Mouse (Mus musculus): ENCODE measurements around the gene Ppm1b.
"Not testable (repeated sequence)": the region's sequence is repeated elsewhere in the genome, so short reads cannot be mapped to it uniquely, and the experiment has no call there.

Ppm1b gene

GRCm38 (mm10) chr17:84956441-84956840 is at the start of gene Ppm1b:
Gene Ppm1b, plus strand, starts transcription at chr17:84956741.
- DNase-seq (ENCODE audit: low read depth, low spot score): no peak

DNA sequence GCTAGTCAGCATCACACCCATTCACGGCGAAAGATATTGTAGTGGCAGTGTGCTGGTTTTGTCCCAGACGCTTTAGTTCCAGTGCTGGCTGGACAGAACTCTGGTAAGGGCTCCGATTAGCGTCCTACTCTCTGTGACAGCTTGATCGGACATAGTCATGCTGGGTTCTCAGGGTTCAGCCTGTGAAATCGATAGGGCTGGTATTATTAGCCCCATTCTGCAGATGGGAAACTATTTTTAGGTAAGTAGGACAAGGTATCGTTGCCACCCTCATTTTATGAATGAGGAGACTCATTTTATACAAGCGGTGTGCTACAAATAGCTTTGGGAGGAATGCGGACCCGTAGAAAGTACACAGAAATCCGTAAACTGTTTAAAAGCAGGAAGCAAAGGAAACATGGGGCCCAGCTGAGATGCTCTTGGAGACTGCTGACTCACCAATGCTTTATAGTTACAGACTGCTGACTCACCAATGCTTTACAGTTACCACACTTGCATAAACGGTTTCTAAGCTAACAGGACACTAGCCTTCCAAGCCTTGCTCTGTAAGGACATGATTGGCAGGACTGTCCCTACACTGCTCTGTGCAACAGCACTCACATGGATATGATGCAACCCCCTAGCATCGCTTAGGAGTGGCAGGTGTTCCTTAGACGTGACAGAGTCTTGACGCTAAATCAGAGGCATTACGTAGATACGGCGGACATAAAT is 34.7 kb upstream of the Ppm1b start:
- DNase-seq (ENCODE audit: low read depth, low spot score): no peak

- DNase-seq (ENCODE audit: low read depth, low spot score): no peak
These were observed 31.8 kb upstream of the Ppm1b start for GRCm38 (mm10) chr17:84924779-84925178.

GRCm38 (mm10) chr17:84926233-84926632 is 30.3 kb upstream of the Ppm1b start:
- no peak for DNase-seq (ENCODE audit: low read depth, low spot score)

DNA sequence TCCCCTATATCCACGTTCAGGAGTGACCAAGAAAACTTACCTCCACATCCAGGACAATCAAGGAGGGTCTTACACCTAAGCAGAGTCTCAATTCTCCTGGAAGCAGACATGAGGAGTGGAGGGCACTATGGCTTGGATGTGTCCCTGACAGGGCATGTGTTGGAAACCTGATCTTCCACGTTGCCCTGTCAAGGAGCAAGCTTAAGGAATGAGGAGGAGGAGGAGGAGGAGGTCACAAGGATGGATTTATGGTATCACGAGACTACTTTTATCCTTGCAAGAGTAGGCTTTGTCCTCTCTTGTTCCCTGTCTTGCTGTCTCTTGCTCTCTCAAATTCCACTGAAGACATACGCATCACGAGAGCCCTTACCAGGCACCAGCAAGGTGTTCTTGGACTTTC is 29.0 kb upstream of the Ppm1b start:
- DNase-seq (ENCODE audit: low read depth, low spot score): no peak

DNA sequence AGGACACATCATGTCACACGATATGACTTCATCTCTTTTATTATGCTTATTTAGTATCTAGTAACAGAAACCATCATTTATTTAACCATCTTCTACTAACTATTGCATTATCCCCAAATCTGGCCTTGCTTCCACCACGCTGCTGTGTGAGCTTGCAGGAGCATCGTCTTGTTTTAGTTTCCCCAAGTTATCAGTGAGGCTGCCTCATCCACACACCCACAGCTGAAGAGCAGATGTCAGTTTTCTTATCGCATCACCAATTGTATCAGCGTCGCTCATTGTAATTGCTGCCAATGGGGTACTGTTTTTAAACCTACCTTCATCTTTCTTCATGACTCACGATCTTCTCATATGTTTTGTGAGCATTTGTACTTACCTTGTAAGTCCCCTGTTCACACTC is 23.6 kb upstream of the Ppm1b start:
- no peak for DNase-seq (ENCODE audit: low read depth, low spot score)

DNA sequence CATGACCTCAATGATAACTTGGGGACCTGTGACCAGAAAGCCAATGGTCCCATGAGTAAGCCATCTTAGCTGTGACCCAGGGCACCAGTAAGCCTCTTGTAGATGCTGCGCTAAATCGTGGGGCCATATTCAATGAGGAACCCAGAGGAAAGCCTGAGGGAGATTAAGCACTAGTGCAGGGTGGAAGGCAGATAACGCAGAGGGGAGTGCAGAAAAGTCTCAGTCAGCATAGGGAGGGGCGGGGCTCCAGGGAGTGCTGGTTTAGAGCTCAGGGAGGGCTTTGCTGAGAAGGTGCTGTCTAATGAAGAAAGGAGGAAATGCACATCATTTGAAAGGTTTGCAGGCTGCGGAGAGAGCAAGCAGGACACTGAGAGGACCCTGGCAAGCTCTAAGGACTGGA is 22.6 kb upstream of the Ppm1b start:
- no peak for DNase-seq (ENCODE audit: low read depth, low spot score)

DNA sequence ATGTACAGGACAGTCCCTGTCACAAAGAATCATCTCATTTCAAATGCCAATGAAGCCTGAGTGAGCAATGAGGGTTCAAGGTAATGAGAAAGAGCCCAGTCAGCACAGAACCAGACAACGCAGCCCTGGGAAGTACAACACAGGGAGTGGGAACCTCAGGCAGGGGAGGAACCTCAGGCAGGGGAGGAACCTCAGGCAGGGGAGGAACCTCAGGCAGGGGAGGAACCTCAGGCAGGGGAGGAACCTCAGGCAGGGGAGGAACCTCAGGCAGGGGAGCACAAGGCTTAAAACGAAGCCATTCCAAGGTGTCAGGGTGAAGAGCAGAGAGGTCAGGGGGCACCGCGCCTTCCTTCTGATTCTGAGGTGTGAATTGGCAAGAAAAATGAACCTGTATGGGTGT is 20.9 kb upstream of the Ppm1b start:
- DNase-seq (ENCODE audit: low read depth, low spot score): not testable (repeated sequence)

DNA sequence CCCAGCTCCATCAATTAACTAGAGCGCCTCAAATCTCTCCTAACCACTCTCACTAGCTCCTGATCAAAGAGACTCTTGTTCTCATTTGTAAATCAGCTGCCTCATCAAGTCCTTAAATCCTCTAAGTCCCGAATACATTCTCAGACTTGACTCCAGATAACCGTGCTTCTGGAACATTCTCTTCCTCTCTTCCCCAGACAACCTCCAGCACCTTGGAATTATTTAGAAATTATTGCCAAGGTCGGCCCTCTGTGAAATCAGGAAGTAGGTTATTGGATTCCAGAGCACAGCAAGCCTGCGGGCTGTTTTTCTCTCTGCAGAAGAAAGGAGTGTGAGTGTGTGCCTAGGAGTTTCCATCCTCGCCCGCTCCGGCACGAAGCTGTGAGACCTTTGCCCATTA is 20.2 kb upstream of the Ppm1b start:
- DNase-seq (ENCODE audit: low read depth, low spot score): no peak

DNA sequence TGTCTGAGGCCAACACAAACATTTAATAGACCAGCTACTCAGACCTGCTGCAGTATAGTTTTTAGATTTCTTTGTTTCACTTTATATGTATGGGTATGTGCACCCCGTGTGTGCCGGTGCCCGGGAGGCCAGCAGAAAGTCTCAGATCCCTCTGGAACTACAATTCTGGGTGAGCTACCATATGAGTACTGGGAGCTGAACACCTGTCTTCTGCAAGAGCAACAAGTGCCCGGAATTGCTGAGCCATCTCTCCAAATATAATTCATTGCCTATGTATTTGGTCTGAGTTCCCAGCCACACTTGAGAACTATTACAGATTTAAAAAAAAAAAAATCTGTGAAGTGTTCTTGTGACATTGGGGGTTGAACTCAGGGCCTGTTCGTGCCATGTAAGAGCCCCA is 19.7 kb upstream of the Ppm1b start:
- no peak for DNase-seq (ENCODE audit: low read depth, low spot score)

- DNase-seq (ENCODE audit: low read depth, low spot score): no peak
These were observed 19.3 kb upstream of the Ppm1b start for GRCm38 (mm10) chr17:84937220-84937619.

- no peak for DNase-seq (ENCODE audit: low read depth, low spot score)
These were observed 18.3 kb upstream of the Ppm1b start for GRCm38 (mm10) chr17:84938215-84938614.

DNA sequence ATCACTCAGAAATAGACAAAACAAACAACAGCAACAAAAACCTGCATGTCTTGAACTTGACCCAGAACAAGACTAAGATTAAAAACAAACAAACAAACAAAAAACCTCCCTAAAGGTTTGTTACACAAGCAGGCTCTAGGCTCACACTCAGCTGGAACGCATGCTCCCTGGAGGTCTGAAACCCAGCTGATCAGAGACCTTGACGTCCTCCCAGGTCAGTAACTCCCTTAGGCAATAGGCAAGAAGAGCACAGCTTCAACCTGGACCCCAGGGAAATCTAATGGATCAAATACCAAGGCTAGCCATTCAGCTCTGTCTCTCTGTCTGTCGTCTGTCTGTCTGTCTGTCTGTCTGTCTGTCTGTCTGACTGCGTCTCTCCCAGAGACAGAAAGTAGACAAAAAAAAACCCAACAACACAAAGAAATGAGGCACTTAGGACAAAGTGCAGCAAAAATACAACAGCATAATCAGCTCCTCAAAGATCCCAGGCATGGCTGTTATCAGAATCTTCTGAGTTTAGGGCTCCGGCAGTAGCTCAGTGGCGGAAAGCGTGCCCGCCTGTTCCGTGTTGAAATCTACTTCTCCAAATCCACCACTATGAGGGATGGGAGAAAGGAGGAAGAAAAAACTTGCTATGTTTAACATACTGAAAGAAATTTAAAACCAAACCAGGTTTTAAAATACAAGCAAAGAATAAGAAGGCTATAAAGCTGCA is 16.4 kb upstream of the Ppm1b start:
- DNase-seq (ENCODE audit: low read depth, low spot score): no peak

DNA sequence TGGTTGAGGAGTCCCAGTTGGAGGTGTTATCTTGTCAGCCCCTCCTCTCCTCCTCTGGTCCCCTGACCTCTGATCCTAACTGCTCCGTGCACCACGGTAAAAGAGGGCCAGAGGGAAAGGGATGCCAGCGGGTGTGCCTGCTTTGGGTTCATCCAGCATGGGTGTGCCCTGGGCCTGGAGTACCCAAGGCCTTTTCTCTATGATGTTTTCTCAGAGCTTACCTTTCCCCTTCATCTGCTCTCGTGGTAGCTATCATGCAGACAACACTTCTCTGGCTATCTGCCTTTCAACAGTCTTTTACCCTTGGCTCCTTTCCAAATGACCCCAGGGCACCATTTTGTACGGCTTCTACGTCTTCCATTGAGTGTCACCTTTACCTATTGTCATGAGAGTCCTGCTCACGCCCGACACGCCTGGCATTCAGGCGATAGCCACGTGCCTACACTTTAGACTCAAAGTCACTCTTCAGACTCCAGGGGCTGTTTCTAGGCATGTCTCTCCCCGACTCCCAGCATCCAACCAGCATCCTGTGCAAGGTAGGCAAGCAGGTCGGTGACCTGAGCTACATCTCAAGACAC is 15.2 kb upstream of the Ppm1b start:
- DNase-seq (ENCODE audit: low read depth, low spot score): no peak

DNA sequence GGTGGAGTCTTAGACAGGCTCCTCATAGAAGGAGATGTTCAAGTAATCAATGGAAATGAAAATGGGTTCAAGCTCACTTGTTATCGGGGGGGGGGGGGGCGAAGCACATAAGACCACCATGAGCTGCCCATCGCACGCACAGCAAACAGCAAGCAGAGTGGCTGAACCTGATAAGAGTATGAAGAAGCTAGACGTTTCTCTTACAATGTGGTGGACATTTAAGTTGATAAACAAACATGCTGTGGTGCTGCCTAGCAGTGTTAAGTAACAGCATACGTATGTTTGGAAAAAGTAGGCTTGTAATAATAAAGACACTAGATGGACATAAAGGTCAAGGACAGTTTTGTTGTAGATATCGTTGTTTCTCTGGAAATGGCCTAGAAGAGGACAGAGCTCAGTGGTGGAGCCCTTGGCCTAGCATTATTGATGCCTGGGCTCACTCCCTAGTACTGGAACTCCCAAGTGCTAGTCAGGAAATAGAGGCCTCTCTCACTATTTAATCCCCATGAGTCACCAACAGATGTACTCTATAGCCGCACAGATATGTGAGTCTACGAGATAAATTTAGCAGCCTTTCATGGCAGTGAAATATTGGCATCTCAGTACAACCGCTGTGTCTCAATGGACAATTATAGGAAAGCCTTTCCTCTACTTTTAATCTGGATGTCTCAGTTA is 14.0 kb upstream of the Ppm1b start:
- no peak for DNase-seq (ENCODE audit: low read depth, low spot score)

DNA sequence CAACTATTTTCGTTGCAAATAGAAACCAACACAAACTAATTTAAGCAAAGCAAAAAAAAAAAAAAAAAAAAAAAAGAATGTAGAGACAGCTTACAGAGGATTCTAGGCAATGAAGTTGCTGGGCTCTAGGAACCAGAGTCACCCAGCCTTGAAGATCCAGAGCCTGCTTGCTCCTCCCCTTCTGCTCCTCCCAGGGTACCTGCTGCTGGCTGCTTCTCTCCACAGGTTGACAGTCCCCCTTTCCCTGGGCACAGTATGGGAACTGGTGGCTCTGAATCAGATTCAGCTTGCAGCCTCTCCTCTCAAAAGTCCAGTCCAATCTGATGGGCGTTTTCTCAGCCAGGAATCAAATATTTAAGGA is 13.5 kb upstream of the Ppm1b start:
- no peak for DNase-seq (ENCODE audit: low read depth, low spot score)

- DNase-seq (ENCODE audit: low read depth, low spot score): no peak
These were observed 12.2 kb upstream of the Ppm1b start for GRCm38 (mm10) chr17:84944348-84944747.

DNA sequence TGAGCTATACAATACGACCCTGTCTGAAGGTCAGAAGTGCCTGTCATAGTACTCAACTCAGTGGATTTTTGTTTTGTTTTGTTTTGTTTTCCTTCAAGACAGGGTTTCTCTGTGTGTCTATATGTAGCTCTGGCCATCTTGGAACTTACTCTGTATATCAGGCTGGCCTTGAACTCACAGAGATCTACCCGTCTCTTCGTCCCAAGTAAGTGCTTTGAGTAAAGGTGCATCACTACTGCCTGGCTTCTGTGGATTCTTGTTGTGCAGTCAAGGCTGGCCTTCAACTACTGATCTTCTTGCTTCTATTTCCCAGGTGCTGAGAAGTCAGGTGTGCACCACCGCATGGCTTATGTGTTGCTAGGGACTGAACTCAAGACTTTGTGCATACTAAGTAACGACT is 4.0 kb upstream of the Ppm1b start:
- no peak for DNase-seq (ENCODE audit: low read depth, low spot score)

DNA sequence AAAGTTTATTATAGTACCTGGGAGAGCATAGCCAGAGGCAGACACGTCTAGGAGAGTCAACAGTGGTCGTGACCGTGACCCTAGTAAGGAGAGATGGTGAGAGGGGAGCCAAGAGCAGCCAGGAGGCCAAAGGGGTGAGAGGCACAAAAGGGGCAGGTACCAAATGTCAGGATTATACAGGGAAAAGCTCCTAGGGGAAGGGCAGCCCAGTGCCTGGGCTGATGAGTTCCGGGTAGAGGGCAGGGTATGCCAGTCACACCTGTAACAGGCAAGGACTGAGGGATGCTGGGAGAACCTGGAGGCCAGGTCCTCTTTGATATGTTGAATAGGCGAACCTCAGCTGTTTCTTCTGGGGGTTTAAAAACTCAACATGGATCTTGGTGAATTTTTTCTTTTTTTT is 2.8 kb upstream of the Ppm1b start:
- DNase-seq (ENCODE audit: low read depth, low spot score): no peak

DNA sequence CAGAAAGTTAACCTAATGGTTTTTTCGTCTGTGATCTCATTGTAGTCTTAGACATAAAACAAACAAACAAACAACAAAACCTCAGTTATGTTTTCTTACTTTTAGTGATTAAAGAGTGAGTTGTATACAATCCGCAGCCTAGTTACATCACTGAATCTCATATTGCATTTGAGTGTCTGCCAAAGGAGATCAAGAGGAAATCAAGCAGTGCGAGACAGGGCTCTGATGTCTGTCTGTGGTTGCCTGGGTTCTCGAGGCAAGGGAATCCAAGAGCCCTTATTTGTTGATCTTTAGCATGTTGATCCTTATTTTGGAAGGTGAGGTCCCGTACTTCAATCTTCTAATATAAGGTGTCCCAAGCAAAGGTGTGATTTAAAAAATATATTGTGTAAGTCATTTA is 1.7 kb upstream of the Ppm1b start:
- DNase-seq (ENCODE audit: low read depth, low spot score): no peak

DNA sequence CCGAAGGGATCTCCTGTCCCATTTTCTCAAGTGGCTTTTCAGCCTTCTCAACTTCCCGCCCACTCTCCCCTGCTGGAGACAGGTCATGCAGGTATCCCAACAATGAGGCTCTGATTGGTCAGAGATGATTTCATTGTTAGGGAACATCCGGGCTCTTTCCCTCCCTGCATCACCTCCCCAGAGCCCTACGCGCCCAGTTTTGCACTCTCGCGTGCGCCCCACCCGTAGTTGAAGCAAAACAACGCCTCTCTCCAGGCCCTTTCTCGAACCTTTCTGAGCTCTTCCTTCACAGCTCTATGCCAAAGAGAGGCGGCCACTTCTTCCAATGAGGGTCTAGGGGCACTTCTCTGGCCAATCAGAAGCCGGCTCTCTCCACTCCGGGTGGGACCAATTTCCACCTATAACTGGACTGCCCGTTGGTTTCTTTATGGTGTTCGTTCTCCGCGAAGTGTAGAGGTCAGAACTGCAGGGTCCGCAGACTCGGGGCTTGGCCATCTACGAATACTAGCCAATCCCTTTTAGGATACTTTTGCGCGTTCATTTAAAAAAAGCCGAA is 468 bp downstream of the Ppm1b start:
- DNase-seq (ENCODE audit: low read depth, low spot score): peak; percentile 88
